Mouse (Mus musculus) layer of hippocampus, postnatal 36 days (tissue): ENCODE data around the gene Prom1. TPM values are rescaled to one million over a fixed set of nuclear protein-coding genes. Genes with fewer than 3 reads are reported as not detected.
A peak's percentile ranks its signal among the peaks of the same experiment; 100 is the strongest.
"Not testable (repeated sequence)": the region's sequence is repeated elsewhere in the genome, so short reads cannot be mapped to it uniquely, and the experiment has no call there.

Experiments used
- DNase-seq, 2 experiments: peaks; one replicate each; pipeline ENCODE4 v3.0.0; 2022
- total RNA-seq, 2 experiments: library from RNA; stranded (reverse); gene quantifications; 2 replicates each; pipeline ENCODE4 v1.2.3; 2021

Prom1 gene
- total RNA-seq, result 10 to 100 TPM; 19.1 to 20.8 TPM

DNA sequence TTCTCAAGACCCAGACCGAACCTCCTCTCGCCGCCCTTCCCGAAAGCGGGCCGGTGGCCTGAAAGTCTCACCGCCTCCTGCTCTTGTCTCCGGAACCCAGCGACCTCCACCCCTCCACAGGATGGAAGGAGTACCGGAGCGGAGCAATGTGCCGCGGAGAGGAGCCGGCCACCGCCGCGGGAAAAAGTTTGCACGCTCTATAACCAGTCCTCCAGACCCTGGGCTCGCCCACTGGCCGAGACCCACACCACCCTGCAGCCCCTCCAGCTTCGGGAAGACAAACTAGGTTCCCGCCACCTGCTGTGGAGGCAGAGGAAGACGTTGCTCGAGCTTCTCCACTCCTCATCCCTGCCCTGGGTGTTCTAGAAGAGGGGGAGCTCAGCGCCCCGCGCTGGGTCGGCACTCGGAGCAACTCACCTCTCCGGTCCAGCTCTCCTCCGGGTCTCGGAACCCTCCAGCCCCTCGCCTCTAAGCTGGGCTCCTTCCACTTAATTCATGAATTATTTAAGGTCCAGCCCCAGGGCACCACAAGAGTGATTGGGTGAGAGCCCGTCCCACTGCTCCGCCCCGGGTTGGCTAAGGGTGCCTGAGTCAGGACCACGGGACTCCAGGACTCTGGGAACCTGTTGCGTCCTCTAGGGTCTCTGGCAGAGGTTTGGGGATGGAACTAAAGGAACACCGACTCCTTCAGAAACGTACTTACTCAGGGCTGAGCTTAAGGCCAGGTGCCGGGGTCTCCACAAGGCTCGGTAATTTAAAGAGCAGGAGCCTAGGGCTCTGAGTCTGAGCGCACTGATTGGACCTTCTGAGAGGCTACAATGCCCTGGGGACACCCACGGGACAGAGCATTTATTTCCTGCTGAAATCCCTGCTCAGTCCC, at the start of gene Prom1:
Gene Prom1 (minus strand): TSS at position 802 of the 880 bp plus-strand sequence.
- peak; percentile 4 to 16 for DNase-seq

DNA sequence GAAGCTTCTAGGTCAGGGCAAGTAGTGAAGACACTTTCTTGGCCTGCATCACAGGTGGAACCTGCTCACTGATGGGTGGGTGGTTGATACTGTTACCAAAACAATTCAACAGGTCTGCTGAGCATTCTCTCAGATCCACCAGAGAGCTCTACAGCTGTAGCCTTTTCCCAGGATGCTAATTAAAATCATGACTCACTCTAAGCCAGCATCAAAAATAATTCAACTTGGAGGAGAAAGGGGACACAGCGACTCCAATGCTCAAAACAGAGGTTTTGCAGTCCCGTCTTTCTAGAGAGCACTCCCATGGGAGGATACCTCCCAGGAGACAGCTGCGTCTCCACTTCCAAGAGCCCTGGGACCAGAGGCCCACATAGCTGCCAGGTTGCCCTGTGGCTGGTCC, 45.9 kb upstream of the Prom1 start:
- no peak for DNase-seq

DNA sequence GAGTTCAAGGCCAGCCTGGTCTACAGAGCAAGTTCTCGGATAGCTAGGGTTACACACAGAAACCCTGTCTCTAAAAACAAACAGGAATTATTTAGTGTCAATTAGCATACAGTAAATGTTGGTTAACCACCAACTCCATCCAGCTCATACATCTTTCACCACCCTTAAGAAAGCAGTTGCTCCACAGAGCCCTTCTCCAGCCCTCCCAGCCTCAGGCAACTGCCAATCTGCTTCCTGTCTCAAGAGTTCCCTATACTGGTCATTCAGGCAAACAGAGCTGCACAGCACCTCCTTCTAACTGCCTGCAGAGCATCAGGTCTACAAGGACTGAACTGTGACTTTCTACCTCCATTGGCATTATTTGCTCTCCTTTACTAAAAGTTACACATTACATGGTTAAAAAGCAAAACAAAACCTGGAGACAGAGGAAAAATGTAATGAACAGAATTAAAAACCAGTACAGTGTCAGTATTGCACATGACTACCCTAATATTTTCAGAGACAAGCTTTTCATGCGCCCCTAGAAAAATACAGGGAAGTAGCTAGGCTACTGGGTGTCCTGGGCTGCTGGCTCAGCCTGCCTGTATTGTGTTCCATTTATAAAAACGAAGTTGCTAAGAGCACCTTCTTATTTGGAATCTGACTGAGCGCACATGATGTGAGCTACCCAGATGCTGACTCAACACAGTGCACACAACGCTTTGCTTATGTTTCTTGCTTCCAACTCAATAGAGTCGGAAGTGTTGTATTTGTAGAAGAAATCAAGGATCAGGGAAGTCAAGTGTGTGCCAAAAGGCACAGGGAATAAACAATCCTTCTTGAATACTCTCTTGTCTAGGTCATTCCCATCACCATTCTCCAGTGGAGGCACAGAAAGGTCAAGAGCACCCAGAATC, 44.9 kb upstream of the Prom1 start:
- DNase-seq, result no peak

DNA sequence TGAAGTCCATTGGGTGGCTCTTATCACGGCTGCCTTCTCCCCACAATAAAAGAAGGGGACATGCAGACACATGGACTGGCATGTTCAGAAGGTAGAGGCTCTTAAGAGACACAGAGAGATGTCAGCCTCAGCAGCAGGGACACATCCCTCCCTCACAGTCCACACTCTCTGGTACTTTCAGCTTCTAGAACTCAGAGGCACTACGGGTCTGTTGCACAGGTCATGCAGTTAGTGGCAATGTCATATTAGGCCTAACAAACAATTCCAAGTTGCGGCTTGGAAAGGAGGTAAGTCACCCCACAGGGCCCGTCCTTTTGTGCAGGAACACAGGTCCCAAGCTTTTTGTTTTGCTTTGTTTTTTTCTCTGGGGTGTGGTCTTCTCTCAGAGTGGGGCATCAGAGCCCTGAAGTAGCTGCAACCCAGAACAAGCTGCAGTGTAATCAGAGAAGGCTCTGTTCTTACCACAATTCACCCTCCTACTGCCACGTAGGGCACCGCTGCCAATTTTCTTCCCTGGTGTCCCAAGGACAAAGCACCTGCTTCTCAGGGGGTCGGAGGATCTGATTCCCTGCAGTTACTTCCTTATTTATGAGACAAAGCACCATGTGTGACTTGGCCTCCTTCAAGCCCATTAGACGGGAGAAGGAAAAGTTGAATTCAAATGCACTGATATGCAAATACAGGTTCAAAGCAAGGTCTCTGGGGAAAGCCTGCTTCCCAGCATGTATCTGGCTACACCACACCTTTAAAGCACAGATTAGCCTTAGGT, 41.8 kb upstream of the Prom1 start:
- no peak for DNase-seq

DNA sequence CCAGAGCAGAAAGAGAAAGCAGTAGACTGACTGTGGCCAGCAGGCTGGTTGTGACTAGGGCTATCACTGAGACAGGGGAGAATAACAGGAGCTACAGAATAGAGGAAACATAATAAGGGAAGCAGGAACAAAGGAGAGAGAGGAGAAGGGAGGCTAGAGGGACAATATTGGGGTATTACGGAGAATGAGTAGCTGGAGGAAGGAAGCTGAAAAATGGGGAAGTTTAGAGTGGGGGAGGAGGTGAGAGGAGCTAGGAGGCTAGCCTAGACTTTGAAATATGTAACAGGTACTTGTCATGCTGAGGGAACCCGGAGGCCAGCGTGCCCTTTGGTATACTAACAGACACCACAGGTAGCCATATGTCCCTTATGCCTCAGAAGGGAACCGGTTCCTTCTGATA, 25.7 kb upstream of the Prom1 start:
- no peak for DNase-seq

DNA sequence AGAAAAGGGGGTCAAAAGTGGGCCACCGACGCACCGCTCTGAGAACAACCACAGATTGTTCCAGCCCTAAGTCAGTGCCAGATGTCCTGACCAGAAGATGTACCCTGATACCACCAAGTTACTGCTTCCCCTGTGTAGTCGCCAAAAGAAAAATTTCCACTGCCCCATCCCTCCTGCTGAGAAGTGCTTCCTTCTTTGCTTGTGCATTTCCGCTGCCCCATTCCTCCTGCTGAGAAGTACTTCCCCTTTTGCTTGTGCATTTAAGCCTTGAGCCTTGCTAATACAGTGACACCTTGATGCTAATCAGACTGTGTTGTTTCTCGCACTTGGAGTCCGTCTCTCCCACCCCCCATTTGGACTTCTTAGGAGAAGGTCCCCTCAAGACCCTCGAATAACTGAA, 24.7 kb upstream of the Prom1 start:
- not testable (repeated sequence) for DNase-seq

DNA sequence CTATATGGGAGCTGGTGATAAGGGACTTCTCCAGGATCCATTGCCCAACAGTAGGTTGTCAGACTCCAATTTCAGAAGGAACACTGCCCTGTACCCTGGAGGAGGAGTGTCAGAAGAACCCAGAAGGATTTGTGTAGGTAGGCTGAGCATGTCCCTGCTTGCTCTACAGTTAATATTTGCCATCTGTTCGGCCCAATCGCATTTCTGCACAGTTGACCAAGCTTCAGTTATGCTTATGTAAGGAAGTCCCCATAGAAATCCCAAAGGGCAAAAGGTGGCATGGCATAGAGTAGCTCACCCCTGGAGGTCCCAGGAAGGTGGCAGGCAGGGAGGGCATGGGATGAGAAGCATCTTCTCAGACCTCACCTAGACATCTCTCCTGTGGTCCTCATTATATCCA, 19.6 kb upstream of the Prom1 start:
- DNase-seq, result no peak

DNA sequence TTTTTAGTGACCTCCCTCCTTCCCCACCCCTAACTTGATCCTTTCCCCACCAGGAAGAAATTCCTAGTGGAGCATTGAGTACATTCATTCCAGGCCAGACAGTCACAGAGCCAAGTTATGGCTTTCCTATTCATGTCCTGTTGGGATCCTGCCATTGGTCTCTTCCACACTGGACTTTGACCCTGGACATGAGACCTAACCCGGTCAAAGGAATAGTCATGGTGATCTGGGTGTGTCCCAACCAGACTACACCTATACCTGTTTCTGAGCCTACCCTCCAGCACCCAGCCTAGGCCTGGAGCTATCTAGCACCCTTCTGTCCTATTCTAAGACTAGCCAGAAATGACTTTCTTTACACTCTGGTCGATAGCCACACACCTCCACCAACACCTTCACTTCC, 11.3 kb upstream of the Prom1 start:
- DNase-seq, result no peak

DNA sequence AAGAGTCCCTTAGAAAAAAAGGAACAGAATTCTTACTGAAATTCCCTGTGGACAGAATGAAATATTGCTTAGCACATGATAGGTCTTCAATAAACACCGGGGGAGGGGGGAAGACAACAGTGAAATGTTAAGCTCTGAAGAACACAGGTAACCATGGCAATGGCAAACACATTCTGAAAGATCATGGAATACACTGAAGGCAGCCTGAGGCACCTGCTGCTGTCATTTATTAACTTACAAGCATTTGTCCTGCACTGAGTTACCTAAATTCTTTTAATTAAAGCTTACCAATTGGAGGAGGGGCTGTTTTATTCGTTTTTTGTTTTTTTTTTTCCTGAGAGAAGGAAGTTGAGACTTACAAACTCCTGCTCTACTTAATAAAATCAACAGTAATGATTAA, 7.3 kb upstream of the Prom1 start:
- DNase-seq, result no peak

DNA sequence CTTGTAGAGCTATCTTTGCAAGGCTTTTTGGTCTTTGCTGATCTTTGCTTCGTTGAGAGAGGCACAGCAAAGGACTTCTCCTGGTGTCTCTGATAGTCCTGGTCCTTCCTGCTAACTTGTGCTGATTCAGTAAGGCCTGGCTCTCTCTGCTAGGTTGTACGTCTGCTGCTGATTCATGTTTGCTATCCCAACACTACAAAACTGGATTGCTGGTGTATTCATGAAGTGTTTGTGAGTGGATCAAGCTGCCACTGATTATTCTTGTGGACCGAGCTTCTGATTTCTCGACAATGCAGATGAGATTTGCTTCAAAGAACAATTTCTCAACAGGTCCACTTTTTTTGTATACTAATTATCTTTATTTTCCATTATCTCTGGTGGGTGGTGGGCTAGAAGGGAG, 6.3 kb upstream of the Prom1 start:
- no peak for DNase-seq

DNA sequence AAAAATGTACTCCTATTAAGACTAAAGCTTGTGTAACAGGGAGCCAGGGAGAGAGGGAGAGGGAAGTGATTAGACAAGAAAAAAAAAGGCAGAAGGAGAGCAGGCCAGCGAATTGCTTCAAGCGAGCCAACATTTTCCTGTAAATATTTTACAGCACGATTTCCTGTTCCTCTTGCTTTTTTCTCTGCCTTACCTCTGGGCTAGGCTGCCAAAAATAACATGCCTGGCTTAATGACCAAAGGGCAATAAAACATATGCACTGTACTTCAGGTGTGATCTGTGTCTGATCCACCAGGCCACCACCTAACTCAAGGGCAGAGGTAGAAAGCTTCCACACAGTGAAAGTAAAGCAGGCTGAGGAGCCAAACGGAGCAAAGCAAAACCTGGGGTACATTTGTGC, 3.4 kb upstream of the Prom1 start:
- DNase-seq, result no peak

DNA sequence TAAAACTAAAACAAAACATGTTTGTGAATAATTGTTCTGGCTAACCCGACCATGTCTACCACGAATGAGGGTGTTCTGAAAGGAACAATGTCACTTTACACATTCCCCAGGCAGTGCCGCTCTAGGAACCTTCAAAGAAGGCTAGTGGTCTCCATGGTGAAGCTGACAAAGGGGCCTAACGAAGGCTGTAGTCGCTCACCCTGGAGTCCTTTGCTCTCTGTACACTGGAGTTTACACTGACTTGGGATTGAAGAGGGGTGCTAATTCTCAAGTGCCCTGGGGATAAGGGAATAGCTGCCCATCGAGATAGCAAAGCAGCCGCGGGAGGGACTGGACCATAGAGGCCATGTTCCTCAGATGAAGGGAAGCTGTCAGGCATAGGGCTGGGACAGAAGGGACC, 2.9 kb upstream of the Prom1 start:
- no peak for DNase-seq

DNA sequence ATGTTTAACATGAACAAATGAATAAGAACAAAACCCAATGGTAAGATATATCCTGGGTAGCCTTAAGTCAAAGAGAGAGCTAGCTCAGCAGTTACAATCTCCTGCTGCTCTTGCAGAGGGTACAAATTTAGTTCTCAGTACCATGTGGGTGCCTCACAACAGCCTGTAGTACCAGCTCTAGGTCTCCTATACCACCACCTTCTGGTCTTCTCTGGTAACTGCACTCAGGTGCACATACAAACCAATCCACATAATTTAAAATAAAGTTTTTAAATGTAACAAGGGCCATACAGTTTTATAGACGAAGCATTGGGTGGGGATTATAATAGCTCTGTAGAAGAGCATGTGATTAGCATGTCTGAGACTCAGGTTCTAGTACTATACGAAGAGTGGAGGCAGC, 2.3 kb upstream of the Prom1 start:
- DNase-seq, result no peak

DNA sequence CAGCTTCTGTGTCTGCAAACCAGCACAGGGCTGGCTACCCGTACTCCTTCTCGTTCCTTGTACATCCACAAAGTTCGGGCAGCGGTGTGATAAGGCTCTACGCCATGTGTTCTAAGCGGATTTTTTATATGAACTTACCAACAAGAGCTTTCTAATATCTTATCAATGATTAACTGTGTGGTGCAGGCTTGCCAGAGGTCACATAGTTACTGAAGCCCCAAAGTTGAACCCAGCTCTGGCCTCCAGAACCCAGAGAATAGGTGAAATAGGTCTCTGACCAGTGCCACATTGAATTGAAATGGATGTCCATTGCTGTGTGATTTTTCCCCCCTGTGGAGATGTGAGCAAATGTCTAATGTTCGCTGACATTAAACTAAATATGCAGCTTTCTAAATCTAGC, 1.3 kb upstream of the Prom1 start:
- no peak for DNase-seq

DNA sequence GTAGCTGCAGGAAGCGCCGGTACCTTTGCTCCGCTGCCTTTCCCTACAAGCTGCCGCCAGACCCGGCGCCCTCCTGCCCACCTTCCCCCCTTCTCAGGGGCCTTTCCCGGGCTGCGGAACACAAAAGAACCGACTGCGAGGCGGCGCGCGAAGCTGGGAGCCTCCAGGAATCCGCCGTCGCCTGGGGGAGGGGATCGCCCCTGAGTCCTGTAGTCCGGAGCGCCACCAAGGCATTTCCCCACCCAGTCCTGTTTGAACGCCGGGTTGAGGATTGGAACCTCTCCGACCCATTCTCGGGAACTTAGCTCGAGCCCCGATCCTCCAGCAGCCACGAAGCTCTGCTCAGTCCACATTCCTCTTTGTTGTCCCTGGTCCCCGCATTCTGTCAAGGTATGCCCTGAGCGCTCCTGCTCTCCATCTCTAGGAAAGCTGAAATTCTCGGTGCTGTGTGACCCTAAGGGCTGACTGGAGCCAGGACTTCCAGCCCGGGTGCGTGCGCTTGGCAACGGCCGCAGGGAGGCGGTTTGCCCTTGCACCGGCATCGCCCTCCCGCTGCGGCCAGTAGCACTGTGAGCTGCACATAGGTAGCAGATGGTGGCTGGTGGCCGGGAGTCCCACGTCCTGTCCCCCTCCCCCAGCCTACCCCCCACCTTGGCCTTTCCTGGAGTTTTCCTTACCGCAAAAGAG, 1.1 kb downstream of the Prom1 start:
- peak; percentile 4 to 6 for DNase-seq

DNA sequence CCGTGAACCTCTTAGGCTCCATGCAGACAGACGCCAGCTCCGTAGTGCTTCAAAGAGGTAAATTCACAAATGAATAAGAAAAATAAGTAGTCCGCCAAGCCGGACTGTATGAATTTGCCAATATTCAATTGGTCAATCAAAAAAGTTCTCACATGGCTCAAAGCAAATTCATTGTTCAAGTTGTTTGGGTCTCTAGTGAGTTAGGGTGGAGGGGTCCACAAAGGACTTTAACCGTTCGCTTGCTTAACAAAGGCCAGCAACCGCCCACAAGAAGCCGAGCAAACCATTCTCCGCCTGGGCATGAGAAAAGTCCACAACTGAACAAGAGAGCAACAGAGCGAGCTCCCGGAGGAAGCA, 1.7 kb downstream of the Prom1 start:
- DNase-seq, result no peak

DNA sequence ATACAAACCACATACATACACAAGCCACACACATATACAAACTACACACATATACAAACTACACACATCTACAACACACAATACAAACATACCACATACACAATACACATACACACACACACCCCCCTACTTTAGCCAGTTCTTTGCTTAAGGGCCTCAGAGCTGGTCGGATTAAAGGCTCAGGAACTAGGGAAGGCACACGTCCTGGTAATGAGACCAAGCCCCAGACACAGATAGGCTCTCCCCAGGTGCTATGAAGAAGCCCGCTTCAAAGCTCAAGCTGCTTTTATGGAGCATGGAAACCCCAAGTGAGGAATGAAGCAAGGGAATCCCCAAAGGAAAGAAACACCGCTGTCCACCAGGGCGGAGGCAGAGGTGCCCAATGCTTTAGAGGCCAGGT, 4.8 kb downstream of the Prom1 start:
- DNase-seq, result no peak

DNA sequence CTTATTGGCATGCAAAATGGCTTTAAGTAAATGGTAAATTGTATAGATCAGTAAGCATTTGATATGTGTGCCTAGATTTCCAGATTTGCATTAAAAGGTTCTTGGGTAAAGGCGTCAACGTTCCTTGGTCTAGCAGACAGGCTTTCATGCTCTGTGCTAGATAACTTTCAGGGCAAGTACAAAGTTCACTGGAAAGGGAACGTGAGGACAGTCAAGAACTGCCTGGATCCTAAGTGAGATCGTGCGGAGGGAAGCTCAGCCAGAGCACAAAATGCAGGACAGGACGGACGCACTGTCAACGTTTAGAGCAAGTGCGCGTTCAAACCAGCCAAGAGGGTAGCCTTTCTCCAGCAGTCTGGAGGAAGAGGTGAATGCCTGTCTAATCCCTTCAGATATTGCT, 5.7 kb downstream of the Prom1 start:
- DNase-seq, result no peak

DNA sequence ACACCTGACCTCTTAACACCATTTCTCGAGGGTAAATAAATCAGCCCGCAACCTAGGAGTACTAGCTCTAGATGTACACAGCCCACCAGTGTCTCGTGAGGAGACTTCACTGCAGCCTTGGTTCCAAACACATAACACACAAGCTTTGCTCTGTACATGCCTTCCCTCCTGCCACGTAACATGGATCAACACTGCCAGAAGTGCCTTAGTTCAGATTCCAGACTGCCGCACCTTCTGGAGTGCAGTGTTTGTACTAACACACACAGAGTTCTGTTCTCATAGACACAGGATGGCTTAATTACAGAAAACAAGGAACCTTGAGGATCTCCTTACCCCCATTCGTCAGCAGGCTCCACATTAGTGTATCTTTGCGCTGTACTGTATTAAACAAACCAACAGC, 6.1 kb downstream of the Prom1 start:
- DNase-seq, result no peak

DNA sequence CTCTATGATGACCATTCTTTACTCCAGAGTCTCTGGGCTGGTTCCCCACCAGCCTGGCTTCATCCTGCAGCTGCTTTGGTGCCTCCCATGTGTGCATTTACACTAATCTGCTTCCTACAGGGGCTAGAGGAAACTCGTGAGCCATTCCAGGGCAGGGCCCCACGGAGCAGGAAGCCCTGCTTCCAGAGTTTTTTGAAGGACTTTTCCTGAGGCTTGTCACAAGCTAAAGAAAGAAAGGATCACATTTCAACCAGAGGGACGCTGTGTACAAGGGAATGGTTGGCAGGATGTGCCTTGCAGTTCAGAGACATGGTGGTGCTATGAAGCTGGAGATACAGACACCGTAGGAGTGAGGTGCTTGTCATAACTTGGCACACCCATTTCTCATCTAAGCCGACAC, 14.8 kb downstream of the Prom1 start:
- DNase-seq, result no peak

DNA sequence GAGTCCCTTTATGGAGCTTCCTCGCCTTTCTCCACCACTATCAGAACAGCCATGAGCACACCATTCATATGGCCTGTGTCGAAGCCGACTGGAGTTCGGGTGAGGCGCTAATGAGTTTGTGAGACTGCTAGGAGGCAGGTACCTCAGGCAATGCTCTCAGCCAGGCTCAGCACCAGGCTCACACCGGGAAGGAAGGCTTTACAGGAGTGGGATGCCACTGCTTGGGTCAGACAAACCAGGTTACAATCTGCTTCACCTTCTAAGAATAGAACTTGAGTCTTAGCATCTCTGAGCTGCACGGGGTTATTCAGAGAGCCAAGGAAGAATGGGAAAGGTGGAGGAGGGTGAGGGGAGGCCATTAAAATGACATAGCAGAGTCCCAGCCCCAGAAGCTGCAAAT, 16.0 kb downstream of the Prom1 start:
- DNase-seq, result no peak

DNA sequence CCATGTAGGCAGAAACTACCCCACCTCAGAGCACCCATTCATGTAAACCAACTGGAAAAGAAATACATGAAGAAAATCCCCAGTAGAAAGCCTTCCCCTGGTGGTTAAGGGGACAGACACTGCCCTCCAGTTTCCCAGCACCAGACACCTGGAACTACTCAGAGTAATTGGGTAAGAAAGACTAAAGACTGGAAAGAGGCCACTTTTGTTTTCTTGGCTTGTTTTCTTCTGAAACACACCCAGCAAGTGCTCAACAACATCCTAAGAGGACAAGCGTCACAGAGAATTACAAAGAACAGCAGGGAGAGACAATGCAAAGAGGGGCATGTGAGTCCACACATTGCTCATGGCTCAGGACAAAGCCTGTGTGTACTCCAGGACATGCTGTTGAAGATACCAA, 20.7 kb downstream of the Prom1 start:
- DNase-seq, result no peak
